Mouse (Mus musculus) kidney, embryonic 15.5 days (tissue): ENCODE data around the gene Csf1. TPM values are rescaled to one million over a fixed set of nuclear protein-coding genes. Genes with fewer than 3 reads are reported as not detected.

Experiments
- ATAC-seq: fragments of 200-750 bp; cut with Nextera tagmentation; replicated peaks from 2 replicates; pipeline ENCODE4 v1.8.0; 2017; ENCODE audit warnings: moderate TSS enrichment; ENCODE audit not compliant: low FRiP score
- H3K27ac ChIP-seq: fragments of 300-500 bp; sonication (generic); 2 replicates; pipeline ENCODE4 v1.5.1; 2015; ENCODE audit warnings: mild to moderate bottlenecking, inconsistent platforms
- H3K27me3 ChIP-seq: fragments of 300-500 bp; sonication (generic); 2 replicates; pipeline ENCODE4 v1.6.1; 2015; ENCODE audit warnings: inconsistent platforms
- H3K36me3 ChIP-seq: fragments of 300-500 bp; sonication (generic); 2 replicates; pipeline ENCODE4 v1.6.1; 2015; ENCODE audit warnings: inconsistent platforms
- H3K4me1 ChIP-seq: fragments of 300-500 bp; sonication (generic); 2 replicates; pipeline ENCODE4 v1.6.1; 2015; ENCODE audit warnings: inconsistent platforms
- H3K4me2 ChIP-seq: fragments of 300-500 bp; sonication (generic); 2 replicates; pipeline ENCODE4 v1.6.1; 2015; ENCODE audit warnings: moderate library complexity, mild to moderate bottlenecking, inconsistent platforms
- H3K4me3 ChIP-seq: fragments of 300-500 bp; sonication (generic); replicated peaks from 2 replicates; pipeline ENCODE4 v1.5.1; 2015; ENCODE audit warnings: mild to moderate bottlenecking, inconsistent platforms
- H3K9ac ChIP-seq: fragments of 300-500 bp; sonication (generic); 2 replicates; pipeline ENCODE4 v1.6.1; 2015; ENCODE audit warnings: mild to moderate bottlenecking, inconsistent platforms
- H3K9me3 ChIP-seq: fragments of 300-500 bp; sonication (generic); replicated peaks from 2 replicates; pipeline ENCODE4 v1.6.1; 2016; ENCODE audit warnings: inconsistent platforms
- WGBS: fragments of 180-500 bp; shearing (Covaris S2); methylation state at CpG from one replicate; pipeline ENCODE4 v1.1.7; 2015; ENCODE audit warnings: mixed read lengths; 5-methylcytosine and 5-hydroxymethylcytosine counted together
- polyA plus RNA-seq: library from polyadenylated mRNA; unstranded; fragments of >200 nt; fragmentation: Nextera tagmentation; extraction: Ambion mirVana; gene quantifications from 2 replicates; pipeline ENCODE4 v1.2.1, GENCODE M21; 2015

Csf1 gene
- polyA plus RNA-seq, 1 experiment from 2014 or later = 9.3 TPM

DNA sequence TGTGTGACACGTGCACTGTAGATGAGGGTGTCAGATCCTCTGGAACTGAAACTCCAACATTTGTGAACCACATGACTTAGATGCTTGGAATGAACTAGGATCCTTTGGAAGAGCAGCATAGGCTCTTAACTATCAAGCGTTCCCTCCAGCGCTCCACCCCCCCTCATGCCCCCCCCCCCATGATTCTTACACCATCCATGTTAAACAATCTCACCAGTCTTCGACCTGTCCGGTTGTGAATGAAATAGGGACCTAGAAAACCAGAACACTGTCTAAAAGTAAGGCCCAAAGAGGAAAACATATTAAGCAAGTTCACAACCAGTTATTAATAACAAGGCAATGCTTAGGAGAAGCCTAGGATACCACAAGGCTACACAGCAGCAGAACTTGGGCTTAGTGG lies 32.5 kb upstream of the Csf1 start:
- H3K36me3 ChIP-seq = no peaks in the 10 kb centered on the region
- WGBS = 87% methylated on average over 5 of the region's 5 CpGs
- no peak for ATAC-seq
- peak overlapping the region; percentile 33; the same call in 1 of the 2 replicates for H3K4me2 ChIP-seq
- H3K9ac ChIP-seq = no peak overlapping the region
- H3K9me3 ChIP-seq = no peaks in the 10 kb centered on the region
- H3K4me3 ChIP-seq = no peak overlapping the region
- H3K27ac ChIP-seq = peak overlapping the region; percentile 90
- no peaks in the 10 kb centered on the region for H3K27me3 ChIP-seq
- H3K4me1 ChIP-seq = peaks cover 26% of the 10 kb centered on the region

DNA sequence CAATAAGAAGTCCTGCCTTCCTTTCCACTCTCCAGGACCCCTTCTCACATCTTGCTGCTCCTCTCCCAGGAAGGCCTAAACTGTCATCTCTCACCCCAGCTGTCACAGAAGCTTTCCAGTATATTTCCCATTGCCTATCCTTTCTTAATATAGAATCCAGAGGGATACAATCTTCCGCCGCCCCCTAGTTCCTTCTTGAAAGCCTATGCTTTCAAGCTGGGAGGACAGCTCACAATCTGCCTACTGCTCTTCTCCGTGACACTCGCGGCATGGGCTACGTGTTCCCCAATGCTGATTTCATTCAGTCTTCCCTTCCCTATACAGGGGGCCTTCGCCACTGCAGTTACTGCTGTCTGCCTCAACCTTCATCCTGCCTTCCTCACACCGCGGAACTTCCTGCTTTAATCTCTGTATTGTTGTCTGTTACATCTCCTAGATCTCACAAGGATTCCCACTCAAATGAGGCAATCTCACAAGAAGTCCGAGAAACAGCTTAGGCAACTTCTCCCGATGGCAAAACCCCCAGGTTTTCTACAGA lies 30.6 kb upstream of the Csf1 start:
- H3K27ac ChIP-seq = no peak overlapping the region
- H3K4me1 ChIP-seq = peaks cover 38% of the 10 kb centered on the region
- H3K4me3 ChIP-seq = no peak overlapping the region
- H3K27me3 ChIP-seq = no peaks in the 10 kb centered on the region
- H3K9me3 ChIP-seq = no peaks in the 10 kb centered on the region
- no peaks in the 10 kb centered on the region for H3K36me3 ChIP-seq
- H3K9ac ChIP-seq = no peak overlapping the region
- no peak for ATAC-seq
- WGBS = 89% methylated on average over 11 of the region's 11 CpGs
- H3K4me2 ChIP-seq = no peak overlapping the region

GRCm38 (mm10) chr3:107790227-107790626 lies 30.0 kb upstream of the Csf1 start:
- Histone ChIP-seq H3K27me3 (no peaks in the 10 kb centered on the region), H3K4me3 (no peak overlapping the region), H3K27ac (no peak overlapping the region), H3K4me2 (no peak overlapping the region), H3K36me3 (no peaks in the 10 kb centered on the region), H3K9me3 (no peaks in the 10 kb centered on the region), H3K9ac (no peak overlapping the region), H3K4me1 (peaks cover 38% of the 10 kb centered on the region)
- 81% methylated on average over 3 of the region's 3 CpGs for WGBS
- ATAC-seq = no peak

- H3K9ac ChIP-seq = no peak overlapping the region
- no peak overlapping the region for H3K27ac ChIP-seq
- no peak overlapping the region for H3K4me2 ChIP-seq
- H3K27me3 ChIP-seq = no peaks in the 10 kb centered on the region
- 74% methylated on average over 3 of the region's 3 CpGs for WGBS
- ATAC-seq = no peak
- H3K4me1 ChIP-seq = peaks cover 35% of the 10 kb centered on the region
- H3K36me3 ChIP-seq = no peaks in the 10 kb centered on the region
- no peak overlapping the region for H3K4me3 ChIP-seq
- H3K9me3 ChIP-seq = no peaks in the 10 kb centered on the region
Observed at GRCm38 (mm10) chr3:107788885-107789284, 28.6 kb upstream of the Csf1 start.

- Histone ChIP-seq H3K9ac (no peak overlapping the region), H3K27ac (0 out of 2 replicates have a peak overlapping the region, but pooled peaks have one; percentile 50), H3K4me3 (no peak overlapping the region), H3K36me3 (no peaks in the 10 kb centered on the region), H3K9me3 (no peaks in the 10 kb centered on the region), H3K4me2 (peak overlapping the region; percentile 20), H3K4me1 (peaks cover 24% of the 10 kb centered on the region), H3K27me3 (no peaks in the 10 kb centered on the region)
- 67% methylated on average over 15 of the region's 15 CpGs for WGBS
- 0 out of 2 replicates have a peak, but pooled peaks have one; percentile 14 for ATAC-seq
Observed at GRCm38 (mm10) chr3:107787613-107788501, 27.6 kb upstream of the Csf1 start.

DNA sequence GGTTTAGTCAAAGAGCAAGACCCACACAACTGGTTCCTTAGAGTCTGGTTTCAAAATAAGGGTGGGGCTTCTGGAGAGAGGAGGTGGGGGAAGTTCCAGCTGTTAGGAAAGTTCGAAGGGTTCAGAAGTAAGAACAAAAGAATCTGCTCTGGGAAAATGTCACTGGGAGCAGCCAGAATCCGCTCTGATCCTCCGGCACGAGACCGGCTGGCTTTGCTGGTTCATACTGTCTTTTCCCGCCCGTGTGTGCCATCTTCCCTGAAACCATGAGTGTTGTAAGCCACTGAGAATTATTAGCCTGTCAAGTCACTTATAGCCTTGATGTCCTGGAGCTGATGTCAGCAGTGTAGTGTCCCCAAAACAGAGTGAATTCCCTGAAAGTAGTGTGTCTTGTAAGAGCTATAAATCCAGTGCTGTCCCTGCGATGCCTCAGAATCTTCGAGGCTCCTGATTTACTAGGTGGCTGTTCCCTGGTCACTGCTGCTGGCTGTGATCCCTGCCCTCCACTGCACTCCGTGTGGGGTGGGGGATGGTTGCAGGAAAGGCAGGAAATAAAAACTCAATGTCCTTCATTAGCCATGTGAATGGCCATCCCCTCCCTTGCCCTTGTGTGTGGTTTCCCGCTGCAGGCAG lies 26.8 kb upstream of the Csf1 start:
- no peaks in the 10 kb centered on the region for H3K9me3 ChIP-seq
- peak; percentile 52; the same call in 1 of the 2 replicates for ATAC-seq
- H3K9ac ChIP-seq = no peak overlapping the region
- H3K4me2 ChIP-seq = peak overlapping the region; percentile 20
- no peaks in the 10 kb centered on the region for H3K36me3 ChIP-seq
- WGBS = 13% methylated on average over 11 of the region's 11 CpGs
- peaks cover 23% of the 10 kb centered on the region for H3K4me1 ChIP-seq
- no peak overlapping the region for H3K4me3 ChIP-seq
- no peaks in the 10 kb centered on the region for H3K27me3 ChIP-seq
- peak overlapping the region; percentile 50; the same call in 1 of the 2 replicates for H3K27ac ChIP-seq

GRCm38 (mm10) chr3:107786344-107786743 lies 26.1 kb upstream of the Csf1 start:
- H3K27ac ChIP-seq = no peak overlapping the region
- H3K4me3 ChIP-seq = no peak overlapping the region
- no peak overlapping the region for H3K9ac ChIP-seq
- H3K4me1 ChIP-seq = peaks cover 23% of the 10 kb centered on the region
- no peaks in the 10 kb centered on the region for H3K27me3 ChIP-seq
- no peaks in the 10 kb centered on the region for H3K9me3 ChIP-seq
- no peak overlapping the region for H3K4me2 ChIP-seq
- H3K36me3 ChIP-seq = no peaks in the 10 kb centered on the region
- ATAC-seq = no peak
- WGBS = 88% methylated on average over 1 of the region's 1 CpGs

- no peaks in the 10 kb centered on the region for H3K27me3 ChIP-seq
- 81% methylated on average over 4 of the region's 4 CpGs for WGBS
- H3K9ac ChIP-seq = no peak overlapping the region
- peaks cover 23% of the 10 kb centered on the region for H3K4me1 ChIP-seq
- H3K27ac ChIP-seq = no peak overlapping the region
- no peak for ATAC-seq
- no peak overlapping the region for H3K4me3 ChIP-seq
- no peaks in the 10 kb centered on the region for H3K36me3 ChIP-seq
- no peak overlapping the region for H3K4me2 ChIP-seq
- H3K9me3 ChIP-seq = no peaks in the 10 kb centered on the region
Observed at GRCm38 (mm10) chr3:107785546-107785945, 25.3 kb upstream of the Csf1 start.

- WGBS = 96% methylated on average over 3 of the region's 3 CpGs
- H3K9me3 ChIP-seq = no peaks in the 10 kb centered on the region
- peaks cover 17% of the 10 kb centered on the region for H3K4me1 ChIP-seq
- no peak overlapping the region for H3K27ac ChIP-seq
- ATAC-seq = no peak
- H3K4me3 ChIP-seq = no peak overlapping the region
- H3K9ac ChIP-seq = no peak overlapping the region
- no peak overlapping the region for H3K4me2 ChIP-seq
- no peaks in the 10 kb centered on the region for H3K27me3 ChIP-seq
- H3K36me3 ChIP-seq = no peaks in the 10 kb centered on the region
Observed at GRCm38 (mm10) chr3:107783315-107783714, 23.0 kb upstream of the Csf1 start.

DNA sequence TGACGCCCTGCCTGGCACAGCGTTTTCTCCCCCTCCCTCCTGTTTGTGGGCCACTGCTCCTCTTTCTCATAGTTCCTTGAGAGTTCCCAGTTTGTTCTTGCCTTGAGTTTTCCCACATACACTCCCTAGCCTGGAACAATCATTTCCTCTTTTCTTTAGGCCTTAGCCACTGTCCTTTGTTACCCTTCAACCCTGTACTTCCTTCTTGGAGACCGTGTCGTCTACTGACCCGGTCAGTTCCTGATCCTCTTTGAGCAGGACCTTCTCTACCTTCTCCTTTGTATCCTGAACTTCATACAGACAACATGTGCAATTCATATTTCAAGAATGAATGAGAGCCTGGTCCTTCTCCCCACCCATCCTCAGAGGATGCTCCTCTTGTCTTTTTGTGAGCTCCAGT lies 21.0 kb upstream of the Csf1 start:
- Histone ChIP-seq H3K36me3 (no peaks in the 10 kb centered on the region), H3K4me3 (no peak overlapping the region), H3K4me1 (peaks cover 4% of the 10 kb centered on the region), H3K27ac (no peak overlapping the region), H3K4me2 (no peak overlapping the region), H3K9ac (no peak overlapping the region), H3K9me3 (no peaks in the 10 kb centered on the region), H3K27me3 (peaks cover 5% of the 10 kb centered on the region; the same call in 1 of the 2 replicates)
- WGBS = 78% methylated on average over 5 of the region's 5 CpGs
- no peak for ATAC-seq

GRCm38 (mm10) chr3:107778016-107778415 lies 17.7 kb upstream of the Csf1 start:
- Histone ChIP-seq H3K4me3 (no peak overlapping the region), H3K9me3 (no peaks in the 10 kb centered on the region), H3K9ac (no peak overlapping the region), H3K4me2 (no peak overlapping the region), H3K27ac (no peak overlapping the region), H3K27me3 (peaks cover 5% of the 10 kb centered on the region; the same call in 1 of the 2 replicates), H3K4me1 (peaks cover 22% of the 10 kb centered on the region), H3K36me3 (no peaks in the 10 kb centered on the region)
- ATAC-seq = no peak
- WGBS = 64% methylated on average over 6 of the region's 6 CpGs

- WGBS = 12% methylated on average over 3 of the region's 3 CpGs
- ATAC-seq = no peak
Observed at GRCm38 (mm10) chr3:107776295-107776694, 16.0 kb upstream of the Csf1 start.

More at GRCm38 (mm10) chr3:107776295-107776694, 16.0 kb upstream of the Csf1 start:
- Histone ChIP-seq H3K27me3 (peaks cover 9% of the 10 kb centered on the region; the same call in 1 of the 2 replicates), H3K27ac (no peak overlapping the region), H3K4me2 (no peak overlapping the region), H3K9ac (no peak overlapping the region), H3K4me1 (peaks cover 22% of the 10 kb centered on the region), H3K9me3 (no peaks in the 10 kb centered on the region), H3K36me3 (no peaks in the 10 kb centered on the region), H3K4me3 (no peak overlapping the region)
